Mouse (Mus musculus) intestine, embryonic 15.5 days (tissue): ENCODE data around the gene Ppa1. TPM values are rescaled to one million over a fixed set of nuclear protein-coding genes. Genes with fewer than 3 reads are reported as not detected.
"Not testable (repeated sequence)": the region's sequence is repeated elsewhere in the genome, so short reads cannot be mapped to it uniquely, and the experiment has no call there.

Experiments
- ATAC-seq: fragments of 200-750 bp; cut with Nextera tagmentation; 2 replicates; pipeline ENCODE4 v1.8.0; 2017; ENCODE audit warnings: moderate TSS enrichment, moderate library complexity
- H3K27ac ChIP-seq: fragments of 300-500 bp; sonication (generic); 2 replicates; pipeline ENCODE4 v1.5.1; 2015; ENCODE audit warnings: mild to moderate bottlenecking, inconsistent platforms
- H3K27me3 ChIP-seq: fragments of 300-500 bp; sonication (generic); replicated peaks from 2 replicates; pipeline ENCODE4 v1.6.1; 2015; ENCODE audit warnings: inconsistent platforms
- H3K36me3 ChIP-seq: fragments of 300-500 bp; sonication (generic); 2 replicates; pipeline ENCODE4 v1.6.1; 2015; ENCODE audit warnings: inconsistent platforms
- H3K4me1 ChIP-seq: fragments of 300-500 bp; sonication (generic); replicated peaks from 2 replicates; pipeline ENCODE4 v1.6.1; 2015; ENCODE audit warnings: inconsistent platforms
- H3K4me2 ChIP-seq: fragments of 300-500 bp; sonication (generic); replicated peaks from 2 replicates; pipeline ENCODE4 v1.6.1; 2015; ENCODE audit warnings: mild to moderate bottlenecking, inconsistent platforms
- H3K4me3 ChIP-seq: fragments of 300-500 bp; sonication (generic); replicated peaks from 2 replicates; pipeline ENCODE4 v1.5.1; 2015; ENCODE audit warnings: inconsistent platforms
- H3K9ac ChIP-seq: fragments of 300-500 bp; sonication (generic); 2 replicates; pipeline ENCODE4 v1.6.1; 2015; ENCODE audit warnings: inconsistent platforms
- H3K9me3 ChIP-seq: fragments of 300-500 bp; sonication (generic); 2 replicates; pipeline ENCODE4 v1.6.1; 2016; ENCODE audit warnings: inconsistent platforms
- WGBS: fragments of 180-500 bp; shearing (Covaris S2); methylation state at CpG from one replicate; pipeline ENCODE4 v1.1.7; 2015; 5-methylcytosine and 5-hydroxymethylcytosine counted together
- polyA plus RNA-seq: library from polyadenylated mRNA; unstranded; fragments of >200 nt; fragmentation: Nextera tagmentation; extraction: Ambion mirVana; gene quantifications from 2 replicates; pipeline ENCODE4 v1.2.1, GENCODE M21; 2015

Gene Ppa1
- polyA plus RNA-seq, 1 experiment from 2014 or later = 235 TPM

- not testable (repeated sequence) for H3K27ac ChIP-seq, H3K36me3 ChIP-seq, H3K9me3 ChIP-seq, ATAC-seq, H3K4me3 ChIP-seq, H3K9ac ChIP-seq, H3K4me2 ChIP-seq
- 63% methylated on average over 3 of the region's 3 CpGs for WGBS
- peaks cover 12% of the 10 kb centered on the region for H3K4me1 ChIP-seq
- peaks cover 21% of the 10 kb centered on the region for H3K27me3 ChIP-seq
Observed at GRCm38 (mm10) chr10:61623874-61624273, 24.5 kb upstream of the Ppa1 start.

- Histone ChIP-seq H3K27me3 (peaks cover 21% of the 10 kb centered on the region), H3K9me3 (no peaks in the 10 kb centered on the region), H3K9ac (no peak overlapping the region), H3K4me3 (no peak overlapping the region), H3K4me2 (peak overlapping the region; percentile 85; the same call in 1 of the 2 replicates), H3K36me3 (no peaks in the 10 kb centered on the region), H3K4me1 (peaks cover 12% of the 10 kb centered on the region), H3K27ac (no peak overlapping the region)
- peak; percentile 39; the same call in 1 of the 2 replicates for ATAC-seq
- WGBS = 28% methylated on average over 5 of the region's 5 CpGs
Observed at GRCm38 (mm10) chr10:61624771-61625170, 23.6 kb upstream of the Ppa1 start.

- 7% methylated on average over 74 of the region's 74 CpGs for WGBS
- peak overlapping the region; percentile 0; the same call in 1 of the 2 replicates for H3K9ac ChIP-seq
- peak; percentile 61; the same call in 1 of the 2 replicates for ATAC-seq
Observed at GRCm38 (mm10) chr10:61625381-61626257, 22.7 kb upstream of the Ppa1 start.

GRCm38 (mm10) chr10:61626551-61626950 lies 21.8 kb upstream of the Ppa1 start:
- no peak for ATAC-seq
- H3K9me3 ChIP-seq = no peaks in the 10 kb centered on the region
- WGBS = 72% methylated on average over 3 of the region's 3 CpGs

More at GRCm38 (mm10) chr10:61625381-61626257, 22.7 kb upstream of the Ppa1 start:
- Histone ChIP-seq H3K4me3 (peak overlapping the region; percentile 40), H3K4me1 (peaks cover 12% of the 10 kb centered on the region), H3K27me3 (peaks cover 21% of the 10 kb centered on the region), H3K36me3 (no peaks in the 10 kb centered on the region), H3K27ac (no peak overlapping the region), H3K9me3 (no peaks in the 10 kb centered on the region), H3K4me2 (peak overlapping the region; percentile 85)

GRCm38 (mm10) chr10:61627195-61627937 lies 21.0 kb upstream of the Ppa1 start:
- Histone ChIP-seq H3K36me3 (no peaks in the 10 kb centered on the region), H3K9me3 (no peaks in the 10 kb centered on the region), H3K27ac (no peak overlapping the region), H3K4me3 (no peak overlapping the region), H3K4me2 (no peak overlapping the region), H3K27me3 (peaks cover 21% of the 10 kb centered on the region), H3K9ac (no peak overlapping the region), H3K4me1 (peaks cover 12% of the 10 kb centered on the region)
- ATAC-seq = no peak
- 60% methylated on average over 15 of the region's 15 CpGs for WGBS

More at GRCm38 (mm10) chr10:61626551-61626950, 21.8 kb upstream of the Ppa1 start:
- Histone ChIP-seq H3K4me2 (no peak overlapping the region), H3K27ac (no peak overlapping the region), H3K4me1 (peaks cover 12% of the 10 kb centered on the region), H3K9ac (no peak overlapping the region), H3K4me3 (no peak overlapping the region), H3K27me3 (peaks cover 21% of the 10 kb centered on the region), H3K36me3 (no peaks in the 10 kb centered on the region)

- Histone ChIP-seq H3K36me3 (no peaks in the 10 kb centered on the region), H3K9me3 (no peaks in the 10 kb centered on the region), H3K4me1 (peaks cover 12% of the 10 kb centered on the region), H3K4me3 (no peak overlapping the region), H3K4me2 (no peak overlapping the region), H3K27ac (no peak overlapping the region), H3K27me3 (peaks cover 21% of the 10 kb centered on the region), H3K9ac (no peak overlapping the region)
- no peak for ATAC-seq
- 67% methylated on average over 4 of the region's 4 CpGs for WGBS
Observed at GRCm38 (mm10) chr10:61627938-61628250, 20.5 kb upstream of the Ppa1 start.

- H3K27me3 ChIP-seq = no peaks in the 10 kb centered on the region
- no peaks in the 10 kb centered on the region for H3K9me3 ChIP-seq
- no peak overlapping the region for H3K27ac ChIP-seq
- 67% methylated on average over 10 of the region's 10 CpGs for WGBS
- no peak overlapping the region for H3K4me3 ChIP-seq
- no peaks in the 10 kb centered on the region for H3K4me1 ChIP-seq
- ATAC-seq = no peak
- H3K4me2 ChIP-seq = no peak overlapping the region
- no peaks in the 10 kb centered on the region for H3K36me3 ChIP-seq
- no peak overlapping the region for H3K9ac ChIP-seq
Observed at GRCm38 (mm10) chr10:61632445-61632844, 15.9 kb upstream of the Ppa1 start.

GRCm38 (mm10) chr10:61637055-61637454 lies 11.3 kb upstream of the Ppa1 start:
- H3K4me2 ChIP-seq = no peak overlapping the region
- H3K9ac ChIP-seq = no peak overlapping the region
- no peaks in the 10 kb centered on the region for H3K27me3 ChIP-seq
- H3K9me3 ChIP-seq = no peaks in the 10 kb centered on the region
- WGBS = 77% methylated on average over 7 of the region's 7 CpGs
- H3K36me3 ChIP-seq = no peaks in the 10 kb centered on the region
- ATAC-seq = no peak
- no peak overlapping the region for H3K4me3 ChIP-seq
- no peaks in the 10 kb centered on the region for H3K4me1 ChIP-seq
- no peak overlapping the region for H3K27ac ChIP-seq

- no peak for ATAC-seq
- Histone ChIP-seq H3K4me2 (no peak overlapping the region), H3K4me3 (no peak overlapping the region), H3K27ac (no peak overlapping the region), H3K9ac (no peak overlapping the region), H3K27me3 (no peaks in the 10 kb centered on the region), H3K36me3 (no peaks in the 10 kb centered on the region), H3K4me1 (no peaks in the 10 kb centered on the region), H3K9me3 (no peaks in the 10 kb centered on the region)
- 63% methylated on average over 4 of the region's 4 CpGs for WGBS
Observed at GRCm38 (mm10) chr10:61640363-61640762, 8.0 kb upstream of the Ppa1 start.

- H3K27me3 ChIP-seq = no peaks in the 10 kb centered on the region
- ATAC-seq = peak; percentile 75
- 39% methylated on average over 7 of the region's 7 CpGs for whole genome bisulfite sequencing
Observed at GRCm38 (mm10) chr10:61646557-61646956, 1.8 kb upstream of the Ppa1 start.

GRCm38 (mm10) chr10:61648737-61649645 lies 639 bp downstream of the Ppa1 start:
- Histone ChIP-seq H3K36me3 (no peaks in the 10 kb centered on the region; the same call in 1 of the 2 replicates), H3K9ac (peak overlapping the region; percentile 84), H3K9me3 (no peaks in the 10 kb centered on the region), H3K4me1 (peaks cover 7% of the 10 kb centered on the region), H3K27ac (peak overlapping the region; percentile 89), H3K4me3 (peak overlapping the region; percentile 91), H3K27me3 (no peaks in the 10 kb centered on the region), H3K4me2 (peak overlapping the region; percentile 80)
- 1% methylated on average over 45 of the region's 49 CpGs for WGBS
- peak; percentile 7; the same call in 1 of the 2 replicates for ATAC-seq

More at GRCm38 (mm10) chr10:61646557-61646956, 1.8 kb upstream of the Ppa1 start:
- Histone ChIP-seq H3K9ac (no peak overlapping the region), H3K9me3 (no peaks in the 10 kb centered on the region), H3K4me1 (peaks cover 7% of the 10 kb centered on the region), H3K4me2 (peak overlapping the region; percentile 40), H3K4me3 (no peak overlapping the region; the same call in 1 of the 2 replicates), H3K36me3 (no peaks in the 10 kb centered on the region), H3K27ac (peak overlapping the region; percentile 68)
